Comparison of ENCODE assay signal across 20 mouse cellular contexts in the genomic region with DNA sequence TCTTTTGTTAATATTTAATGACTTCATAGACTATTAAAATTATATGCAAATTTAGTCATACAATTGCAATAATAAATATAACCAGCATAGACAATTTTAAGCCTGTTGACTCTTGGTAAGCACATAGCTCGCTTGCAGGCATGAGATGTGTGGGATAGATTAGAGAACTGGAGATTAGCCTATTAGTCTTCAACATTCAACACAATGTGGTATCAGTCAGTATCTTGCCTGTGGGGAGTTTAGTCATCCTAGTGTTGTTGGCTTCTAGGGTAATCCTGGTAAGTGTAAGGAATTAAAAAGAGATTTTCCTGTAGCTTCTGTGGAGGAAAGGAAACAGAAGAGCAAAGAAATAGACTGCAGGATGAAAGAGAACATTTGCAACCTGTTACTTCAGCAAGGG. TPM values are rescaled to one million over a fixed set of nuclear protein-coding genes. Genes with fewer than 3 reads are reported as not detected.
DNase-seq lines count a peak whose midpoint lies in the region; ATAC-seq and TF ChIP-seq lines count a peak whose summit lies in the region.
"Had no signal": no experiment of that assay in that cellular context is flagged by ENCODE, and none has a peak within 500 bp of the region (broad histone marks: within the 10 kb centered on the region; RNA-seq: fewer than 3 reads in every experiment).

No protein-coding gene starts in this region.

- peaks cover 8% of the 10 kb centered on the region; the same call in 1 of the 2 replicates for H3K27me3 ChIP-seq in midbrain, embryonic 11.5 days (ENCODE audit: control insufficient read depth, insufficient read depth, low read length)
- H3K27me3 ChIP-seq in midbrain, embryonic 10.5 days (ENCODE audit: low read depth, poor library complexity, severe bottlenecking) = peaks cover 46% of the 10 kb centered on the region
- no peaks in the 10 kb centered on the region for H3K27me3 ChIP-seq in kidney, adult 2 months (replicated peaks; ENCODE audit: control insufficient read depth, insufficient read depth, low read length)
- H3K27me3 ChIP-seq: Patski had no signal

- WGBS in midbrain, embryonic 11.5 days = 68% methylated on average over 1 of the region's 1 CpGs
- WGBS in midbrain, embryonic 10.5 days = 78% methylated on average over 1 of the region's 1 CpGs
- 92% methylated on average over 1 of the region's 1 CpGs for WGBS in kidney, adult 2 months

- ATAC-seq in midbrain, embryonic 11.5 days (ENCODE audit: low FRiP score) = no peak
- ATAC-seq: activated CD4-positive, CD25-positive, alpha-beta regulatory T cell, adult 4 months; CD4-positive, CD25-positive, alpha-beta regulatory T cell, adult 4 months had no signal

- H3K9ac ChIP-seq in midbrain, embryonic 11.5 days (ENCODE audit: low read length) = no peak overlapping the region

- no peak overlapping the region for H3K4me2 ChIP-seq in midbrain, embryonic 11.5 days

- no peaks in the 10 kb centered on the region for H3K4me1 ChIP-seq in midbrain, embryonic 11.5 days (ENCODE audit: control insufficient read depth, insufficient read depth, low read length)
- H3K4me1 ChIP-seq in midbrain, embryonic 10.5 days = peaks cover 4% of the 10 kb centered on the region; the same call in 1 of the 2 replicates
- H3K4me1 ChIP-seq in kidney, adult 2 months (ENCODE audit: control insufficient read depth, insufficient read depth, low read length) = peaks cover 8% of the 10 kb centered on the region; the same call in 1 of the 2 replicates

- peak; percentile 47 for DNase-seq in midbrain, embryonic 11.5 days (ENCODE audit: low spot score, missing footprints)
- no peak for DNase-seq in midbrain, embryonic 10.5 days (ENCODE audit: low spot score)
- DNase-seq in fat pad, adult 2 months (ENCODE audit: extremely low read depth, low read depth, low spot score) = peak; percentile 54
- DNase-seq in gonadal fat pad, adult 2 months (ENCODE audit: low read depth) = peak; percentile 51
- DNase-seq in kidney, adult 2 months = no peak
- DNase-seq in liver = no peak
- DNase-seq: adrenal gland, adult 2 months; adrenal gland, adult 8-10 months; adrenal gland, postnatal 10 days; adrenal gland, postnatal 14 days; adrenal gland, postnatal 25 days; adrenal gland, postnatal 36 days; B cell, adult 2 months; cerebellum, adult 11 months; cerebellum, adult 11-12 months; cerebellum, adult 18-20 months had no signal

- TF ChIP-seq POLR2A in kidney, adult 2 months (IDR thresholded peaks at IDR 0.05; ENCODE audit: low read depth, low read length) = no peak

- 0 out of 2 replicates have a peak, but pooled peaks cover 3% of the 10 kb centered on the region for H3K9me3 ChIP-seq in midbrain, embryonic 11.5 days (ENCODE audit: control insufficient read depth, low read length)
- H3K9me3 ChIP-seq in midbrain, embryonic 10.5 days (replicated peaks) = peaks cover 3% of the 10 kb centered on the region
- H3K9me3 ChIP-seq: G1E had no signal

- no peak overlapping the region for H3K4me3 ChIP-seq in midbrain, embryonic 11.5 days (ENCODE audit: low read depth, low read length)
- no peak overlapping the region for H3K4me3 ChIP-seq in midbrain, embryonic 10.5 days
- H3K4me3 ChIP-seq in kidney, adult 2 months (ENCODE audit: insufficient read depth, low read depth, low read length) = no peak overlapping the region

- no peaks in the 10 kb centered on the region for H3K36me3 ChIP-seq in midbrain, embryonic 11.5 days (ENCODE audit: control insufficient read depth, insufficient read depth, low read length)
- H3K36me3 ChIP-seq in midbrain, embryonic 10.5 days = peaks cover 5% of the 10 kb centered on the region
- H3K36me3 ChIP-seq in kidney, adult 2 months (ENCODE audit: control insufficient read depth, insufficient read depth, low read length) = no peaks in the 10 kb centered on the region; the same call in 1 of the 2 replicates
- H3K36me3 ChIP-seq: G1E had no signal

- H3K27ac ChIP-seq in midbrain, embryonic 11.5 days (ENCODE audit: low read depth, low read length) = no peak overlapping the region
- H3K27ac ChIP-seq in midbrain, embryonic 10.5 days (replicated peaks) = no peak overlapping the region
- H3K27ac ChIP-seq in kidney, adult 2 months (ENCODE audit: insufficient read depth, low read depth, low read length) = no peak overlapping the region

- TF ChIP-seq CTCF in kidney, adult 2 months (conservative IDR thresholded peaks at IDR 0.05; ENCODE audit: insufficient read depth, insufficient read length, low read depth, low read length) = no peak

RNA-seq across cellular contexts. Expression of gene Mylk, which starts 20.7 kb away (rescaled TPM):
- polyA plus RNA-seq in midbrain, embryonic 11.5 days (2014; fragmentation: Nextera tagmentation; extraction: Ambion mirVana) = 6.9 TPM in 2 replicates
- polyA plus RNA-seq in midbrain, embryonic 10.5 days (2016; fragmentation: Nextera tagmentation; extraction: Ambion mirVana) = 8.5 and 8.9 TPM in 2 replicates
- 243 and 264 TPM in 2 replicates for polyA plus RNA-seq in gonadal fat pad, adult 2 months (2012; rRNA removed)
- 64.7 and 77.2 TPM in 2 replicates for polyA plus RNA-seq in kidney, adult 2 months (2012; rRNA removed)
- polyA plus RNA-seq: CD4-positive, CD25-positive, alpha-beta regulatory T cell, adult 4 months; G1E had no signal

Comparison
In these comparisons a context has a peak if more than half of its experiments do, and no peak if none do; other contexts are left out.
1. DNase-seq: peak in midbrain, embryonic 11.5 days (single experiment), fat pad, adult 2 months (single experiment) and gonadal fat pad, adult 2 months (single experiment); none in midbrain, embryonic 10.5 days (single experiment), kidney, adult 2 months (single experiment) and liver (single experiment).